Mouse (Mus musculus) heart, adult 2 months (tissue): ENCODE data around the gene Fer.

Experiments
- CTCF ChIP-seq: fragments of 200-600 bp; IDR thresholded peaks from 2 replicates; pipeline ENCODE4 v1.8.1; 2022; ENCODE audit warnings: antibody characterized with exemption, mild to moderate bottlenecking, moderate library complexity
- EP300 ChIP-seq: fragments of 200-500 bp; IDR thresholded peaks from 2 replicates; pipeline ENCODE4 v1.6.1; 2011; ENCODE audit warnings: low read depth, low read length, control low read depth; ENCODE audit not compliant: insufficient read depth
- POLR2A ChIP-seq: fragments of 200-500 bp; IDR thresholded peaks from 2 replicates; pipeline ENCODE4 v1.6.1; 2011; ENCODE audit warnings: mild to moderate bottlenecking, low read depth, low read length, control low read depth; ENCODE audit not compliant: insufficient read depth

GRCm38 (mm10) chr17:64041771-64042170 lies 178.9 kb downstream of the Fer start:
- no peak for TF ChIP-seq CTCF
- no peak for TF ChIP-seq POLR2A
- no peak for TF ChIP-seq EP300
